In genomic region chr1:86032273-86032987, GRCm38 (mm10) we compare ENCODE assay signal across 10 mouse cellular contexts. TPM values are rescaled to one million over a fixed set of nuclear protein-coding genes. Genes with fewer than 3 reads are reported as not detected.
DNase-seq lines count a peak whose midpoint lies in the region; ATAC-seq and TF ChIP-seq lines count a peak whose summit lies in the region.
"Had no signal": no experiment of that assay in that cellular context is flagged by ENCODE, and none has a peak within 500 bp of the region (broad histone marks: within the 10 kb centered on the region; RNA-seq: fewer than 3 reads in every experiment).

No protein-coding gene starts in this region.

- peak overlapping the region; percentile 73 for H3K27ac ChIP-seq in hindbrain, embryonic 16.5 days (ENCODE audit: low read depth, low read length)
- H3K27ac ChIP-seq in midbrain, postnatal 0 days (ENCODE audit: low read depth, low read length): peak overlapping the region; percentile 60; the same call in 1 of the 2 replicates

- no peak overlapping the region for H3K9ac ChIP-seq in hindbrain, embryonic 16.5 days (ENCODE audit: low read depth, low read length)
- H3K9ac ChIP-seq in midbrain, postnatal 0 days (replicated peaks; ENCODE audit: low read length, poor library complexity, severe bottlenecking): no peak overlapping the region

- H3K9me3 ChIP-seq in hindbrain, embryonic 16.5 days (ENCODE audit: control insufficient read depth, low read length): no peaks in the 10 kb centered on the region
- H3K9me3 ChIP-seq in midbrain, postnatal 0 days (ENCODE audit: low read length): no peaks in the 10 kb centered on the region

- no peaks in the 10 kb centered on the region for H3K27me3 ChIP-seq in hindbrain, embryonic 16.5 days (replicated peaks; ENCODE audit: control insufficient read depth, insufficient read depth, low read length)
- no peaks in the 10 kb centered on the region for H3K27me3 ChIP-seq in midbrain, postnatal 0 days (ENCODE audit: insufficient read depth, low read length)

- H3K4me3 ChIP-seq in hindbrain, embryonic 16.5 days (ENCODE audit: low read length): no peak overlapping the region
- no peak overlapping the region for H3K4me3 ChIP-seq in midbrain, postnatal 0 days (ENCODE audit: low read depth, low read length)

- peak; percentile 87 for DNase-seq in NIH3T3 (ENCODE audit: low read depth)
- DNase-seq in cerebellum, postnatal 25 days: peak; percentile 25 to 60
- DNase-seq in midbrain, postnatal 0 days (ENCODE audit: low spot score): peak; percentile 88
- DNase-seq in thymus, postnatal 4 days: no peak
- no peak for DNase-seq in ovary, postnatal 10 days (ENCODE audit: low spot score)
- DNase-seq: thymus, postnatal 14 days had no signal

- ATAC-seq in hindbrain, embryonic 16.5 days: peak; percentile 97
- peak; percentile 91 for ATAC-seq in midbrain, postnatal 0 days (ENCODE audit: low FRiP score)
- ATAC-seq in CD4-positive, CD25-positive, alpha-beta regulatory T cell, adult 4 months: no peak
- ATAC-seq in granulocyte monocyte progenitor cell, adult 5-6 weeks (replicated peaks; ENCODE audit: poor library complexity, severe bottlenecking): no peak

- WGBS in hindbrain, embryonic 16.5 days: 7% methylated on average over 11 of the region's 11 CpGs
- 11% methylated on average over 11 of the region's 11 CpGs for WGBS in midbrain, postnatal 0 days

- H3K4me1 ChIP-seq in hindbrain, embryonic 16.5 days (ENCODE audit: control insufficient read depth, insufficient read depth, low read depth, low read length): no peaks in the 10 kb centered on the region; the same call in 1 of the 2 replicates
- no peaks in the 10 kb centered on the region for H3K4me1 ChIP-seq in midbrain, postnatal 0 days (ENCODE audit: insufficient read depth, low read length)

- H3K4me2 ChIP-seq in hindbrain, embryonic 16.5 days (ENCODE audit: low read length): no peak overlapping the region
- H3K4me2 ChIP-seq in midbrain, postnatal 0 days (ENCODE audit: low read depth, low read length, poor library complexity, severe bottlenecking): no peak overlapping the region

- no peaks in the 10 kb centered on the region for H3K36me3 ChIP-seq in hindbrain, embryonic 16.5 days (ENCODE audit: control insufficient read depth, insufficient read depth, low read length)
- no peaks in the 10 kb centered on the region for H3K36me3 ChIP-seq in midbrain, postnatal 0 days (ENCODE audit: insufficient read depth, low read length)

- no peak for TF ChIP-seq CTCF in midbrain, postnatal 0 days (IDR thresholded peaks at IDR 0.05)

RNA-seq across cellular contexts. Expression of gene 2810459M11Rik, which starts 13.2 kb away (rescaled TPM):
- 11.6 and 12.4 TPM in 2 replicates for polyA plus RNA-seq in hindbrain, embryonic 16.5 days (2015; fragmentation: Nextera tagmentation; extraction: Ambion mirVana)
- 43.4 and 43.9 TPM in 2 replicates for total RNA-seq in midbrain, postnatal 0 days (2014; rRNA removed)
- 13.4 and 14.3 TPM in 2 replicates for polyA plus RNA-seq in midbrain, postnatal 0 days (2015; fragmentation: Nextera tagmentation; extraction: Ambion mirVana)
- polyA plus RNA-seq in CD4-positive, CD25-positive, alpha-beta regulatory T cell, adult 4 months (2017; shearing (Covaris generic)): not detected
- not detected in 2 replicates for total RNA-seq in granulocyte monocyte progenitor cell, adult 5-6 weeks (2014; fragmentation: Nextera tagmentation)
- total RNA-seq in granulocyte monocyte progenitor cell, adult 5-6 weeks (2017): not detected in 2 replicates

RNA-seq across cellular contexts. Expression of gene Spata3, which starts 15.8 kb away (rescaled TPM):
- polyA plus RNA-seq in hindbrain, embryonic 16.5 days (2015; fragmentation: Nextera tagmentation; extraction: Ambion mirVana): 0.56 and 0.89 TPM in 2 replicates
- total RNA-seq in midbrain, postnatal 0 days (2014; rRNA removed): not detected in 2 replicates
- polyA plus RNA-seq in midbrain, postnatal 0 days (2015; fragmentation: Nextera tagmentation; extraction: Ambion mirVana): 0.91 and 1.4 TPM in 2 replicates
- polyA plus RNA-seq in CD4-positive, CD25-positive, alpha-beta regulatory T cell, adult 4 months (2017; shearing (Covaris generic)): not detected
- total RNA-seq in granulocyte monocyte progenitor cell, adult 5-6 weeks (2014; fragmentation: Nextera tagmentation): not detected in 2 replicates
- not detected in 2 replicates for total RNA-seq in granulocyte monocyte progenitor cell, adult 5-6 weeks (2017)
- polyA plus RNA-seq: heart, embryonic 14.5 days had no signal

RNA-seq across cellular contexts. Expression of gene Psmd1, which starts 31.8 kb away (rescaled TPM):
- 193 and 196 TPM in 2 replicates for polyA plus RNA-seq in hindbrain, embryonic 16.5 days (2015; fragmentation: Nextera tagmentation; extraction: Ambion mirVana)
- total RNA-seq in midbrain, postnatal 0 days (2014; rRNA removed): 91.5 and 103 TPM in 2 replicates
- 193 and 195 TPM in 2 replicates for polyA plus RNA-seq in midbrain, postnatal 0 days (2015; fragmentation: Nextera tagmentation; extraction: Ambion mirVana)
- polyA plus RNA-seq in CD4-positive, CD25-positive, alpha-beta regulatory T cell, adult 4 months (2017; shearing (Covaris generic)): 10 to 100 TPM; 69.8 to 71.7 TPM
- total RNA-seq in granulocyte monocyte progenitor cell, adult 5-6 weeks (2014; fragmentation: Nextera tagmentation): 88.8 and 122 TPM in 2 replicates
- 160 and 161 TPM in 2 replicates for total RNA-seq in granulocyte monocyte progenitor cell, adult 5-6 weeks (2017)

Comparison
In these comparisons a context has a peak if more than half of its experiments do, and no peak if none do; other contexts are left out.
1. DNase-seq: peak in NIH3T3 (single experiment), cerebellum, postnatal 25 days (2 of 2) and midbrain, postnatal 0 days (single experiment); none in thymus, postnatal 4 days (single experiment) and ovary, postnatal 10 days (single experiment).
2. ATAC-seq: peak in hindbrain, embryonic 16.5 days (single experiment) and midbrain, postnatal 0 days (single experiment); none in CD4-positive, CD25-positive, alpha-beta regulatory T cell, adult 4 months (single experiment) and granulocyte monocyte progenitor cell, adult 5-6 weeks (single experiment).
3. RNA of gene 2810459M11Rik, which starts 13.2 kb away (polyA plus RNA-seq): 13.4 to 14.3 TPM in midbrain, postnatal 0 days and 11.6 to 12.4 TPM in hindbrain, embryonic 16.5 days; not detected in CD4-positive, CD25-positive, alpha-beta regulatory T cell, adult 4 months; every median in the first group is over 10 times any median in the second.